20 mouse cellular contexts compared by ENCODE assay signal in genomic region chr6:6067201-6067600, GRCm38 (mm10).
"Had no signal": no experiment of that assay in that cellular context is flagged by ENCODE, and none has a peak within 500 bp of the region (broad histone marks: within the 10 kb centered on the region; RNA-seq: fewer than 3 reads in every experiment).

No protein-coding gene starts in this region.

- DNase-seq: kidney, postnatal 14 days; kidney, postnatal 4 days; left cerebral cortex, postnatal 4 days; liver, postnatal 0 days; lung, embryonic 14.5 days; thymus, adult 2 months; thymus, postnatal 14 days; thymus, postnatal 4 days had no signal

- H3K27ac ChIP-seq: limb, embryonic 12.5 days; limb, embryonic 15.5 days; liver, embryonic 14.5 days; macrophage; midbrain, embryonic 10.5 days; midbrain, embryonic 13.5 days; neural tube, embryonic 13.5 days; stomach, postnatal 0 days had no signal

- H3K36me3 ChIP-seq: limb, embryonic 12.5 days; midbrain, embryonic 13.5 days; neural tube, embryonic 13.5 days had no signal

- H3K4me3 ChIP-seq: limb, embryonic 12.5 days; limb, embryonic 15.5 days; midbrain, embryonic 10.5 days; midbrain, embryonic 13.5 days; myocyte; neural tube, embryonic 13.5 days had no signal

- H3K4me2 ChIP-seq: limb, embryonic 12.5 days; limb, embryonic 15.5 days; liver, embryonic 11.5 days; lung, embryonic 14.5 days; midbrain, embryonic 13.5 days; neural tube, embryonic 13.5 days had no signal

- H3K4me1 ChIP-seq: limb, embryonic 15.5 days had no signal

- H3K9ac ChIP-seq: limb, embryonic 12.5 days; limb, embryonic 15.5 days; liver, embryonic 14.5 days; liver, postnatal 0 days; lung, embryonic 14.5 days; midbrain, embryonic 13.5 days; neural tube, embryonic 13.5 days had no signal

- H3K9me3 ChIP-seq: limb, embryonic 12.5 days; limb, embryonic 15.5 days; midbrain, embryonic 10.5 days; midbrain, embryonic 13.5 days; neural tube, embryonic 13.5 days had no signal

- ATAC-seq: liver, postnatal 0 days; lung, postnatal 0 days; midbrain, embryonic 13.5 days; midbrain, embryonic 16.5 days had no signal

- H3K27me3 ChIP-seq: limb, embryonic 12.5 days; limb, embryonic 15.5 days; midbrain, embryonic 13.5 days; neural tube, embryonic 13.5 days had no signal
